Mouse (Mus musculus): ENCODE data around the gene Mccc1. TPM values are rescaled to one million over a fixed set of nuclear protein-coding genes. Genes with fewer than 3 reads are reported as not detected.

Gene Mccc1
- total and polyA plus RNA-seq, 3 experiments: 47.4 to 98.5 (median 80.9) TPM

- Histone ChIP-seq H3K4me1 (ENCODE audit: control insufficient read depth, insufficient read depth, low read length) (peaks cover 13% of the 10 kb centered on the region), H3K27ac (no peak overlapping the region), H3K36me3 (ENCODE audit: control insufficient read depth, insufficient read depth, low read length) (peaks cover 14% of the 10 kb centered on the region), H3K4me3 (no peak overlapping the region), H3K79me2 (replicated peaks; ENCODE audit: control insufficient read depth, insufficient read depth, low read length) (peaks cover 9% of the 10 kb centered on the region; the same call in 1 of the 2 replicates), H3K27me3 (ENCODE audit: control insufficient read depth, insufficient read depth, low read length) (no peaks in the 10 kb centered on the region), H3K9ac (ENCODE audit: low read depth, low read length) (no peak overlapping the region)
- TF ChIP-seq POLR2A (IDR thresholded peaks at IDR 0.05; ENCODE audit: insufficient read depth, low read depth, low read length) (no peak), CTCF (IDR thresholded peaks at IDR 0.05) (no peak), EP300 (IDR thresholded peaks at IDR 0.05; ENCODE audit: insufficient read depth, low read depth, low read length) (no peak)
- 85% methylated on average over 2 of the region's 2 CpGs for WGBS
- intact Hi-C loops (cut with DNase I): no loop called here
- DNase-seq: no peak
These were observed 74.6 kb downstream of the Mccc1 start for GRCm38 (mm10) chr3:35925852-35926251.

- intact Hi-C loops (cut with DNase I): no loop called here
- Histone ChIP-seq H3K4me1 (ENCODE audit: control insufficient read depth, insufficient read depth, low read length) (peaks cover 7% of the 10 kb centered on the region), H3K36me3 (ENCODE audit: control insufficient read depth, insufficient read depth, low read length) (peaks cover 15% of the 10 kb centered on the region), H3K4me3 (no peak overlapping the region), H3K9ac (ENCODE audit: low read depth, low read length) (no peak overlapping the region), H3K79me2 (replicated peaks; ENCODE audit: control insufficient read depth, insufficient read depth, low read length) (peaks cover 9% of the 10 kb centered on the region; the same call in 1 of the 2 replicates), H3K27ac (no peak overlapping the region), H3K27me3 (ENCODE audit: control insufficient read depth, insufficient read depth, low read length) (no peaks in the 10 kb centered on the region)
- DNase-seq: no peak
- WGBS: 77% methylated on average over 3 of the region's 3 CpGs
- TF ChIP-seq POLR2A (IDR thresholded peaks at IDR 0.05; ENCODE audit: insufficient read depth, low read depth, low read length) (no peak), CTCF (IDR thresholded peaks at IDR 0.05) (no peak), EP300 (IDR thresholded peaks at IDR 0.05; ENCODE audit: insufficient read depth, low read depth, low read length) (no peak)
These were observed 76.5 kb downstream of the Mccc1 start for GRCm38 (mm10) chr3:35924007-35924406.

- 26% methylated on average over 7 of the region's 7 CpGs for WGBS
- Histone ChIP-seq H3K4me1 (ENCODE audit: control insufficient read depth, insufficient read depth, low read length) (peaks cover 7% of the 10 kb centered on the region), H3K9ac (ENCODE audit: low read depth, low read length) (0 out of 2 replicates have a peak overlapping the region, but pooled peaks have one; percentile 47), H3K27me3 (ENCODE audit: control insufficient read depth, insufficient read depth, low read length) (no peaks in the 10 kb centered on the region), H3K36me3 (ENCODE audit: control insufficient read depth, insufficient read depth, low read length) (peaks cover 15% of the 10 kb centered on the region), H3K79me2 (replicated peaks; ENCODE audit: control insufficient read depth, insufficient read depth, low read length) (peaks cover 9% of the 10 kb centered on the region; the same call in 1 of the 2 replicates), H3K27ac (no peak overlapping the region), H3K4me3 (no peak overlapping the region)
- no peak for DNase-seq
- no peak for TF ChIP-seq EP300 (IDR thresholded peaks at IDR 0.05; ENCODE audit: insufficient read depth, low read depth, low read length)
- no peak for TF ChIP-seq CTCF (IDR thresholded peaks at IDR 0.05)
- no peak for TF ChIP-seq POLR2A (IDR thresholded peaks at IDR 0.05; ENCODE audit: insufficient read depth, low read depth, low read length)
- intact Hi-C loops (cut with DNase I): no loop called here
These were observed 77.0 kb downstream of the Mccc1 start for GRCm38 (mm10) chr3:35923495-35923894.

- TF ChIP-seq EP300 (IDR thresholded peaks at IDR 0.05; ENCODE audit: insufficient read depth, low read depth, low read length) (no peak), POLR2A (IDR thresholded peaks at IDR 0.05; ENCODE audit: insufficient read depth, low read depth, low read length) (no peak), CTCF (IDR thresholded peaks at IDR 0.05) (no peak)
- Histone ChIP-seq H3K27ac (no peak overlapping the region), H3K27me3 (ENCODE audit: control insufficient read depth, insufficient read depth, low read length) (no peaks in the 10 kb centered on the region), H3K4me3 (no peak overlapping the region), H3K9ac (ENCODE audit: low read depth, low read length) (no peak overlapping the region), H3K79me2 (replicated peaks; ENCODE audit: control insufficient read depth, insufficient read depth, low read length) (peaks cover 10% of the 10 kb centered on the region), H3K4me1 (ENCODE audit: control insufficient read depth, insufficient read depth, low read length) (peaks cover 9% of the 10 kb centered on the region), H3K36me3 (ENCODE audit: control insufficient read depth, insufficient read depth, low read length) (peaks cover 22% of the 10 kb centered on the region)
- intact Hi-C loops (cut with DNase I): no loop called here
- WGBS: 49% methylated on average over 4 of the region's 4 CpGs
- no peak for DNase-seq
These were observed 78.0 kb downstream of the Mccc1 start for GRCm38 (mm10) chr3:35922522-35922921.

- Histone ChIP-seq H3K79me2 (replicated peaks; ENCODE audit: control insufficient read depth, insufficient read depth, low read length) (peaks cover 4% of the 10 kb centered on the region), H3K4me3 (no peak overlapping the region), H3K27ac (no peak overlapping the region), H3K9ac (ENCODE audit: low read depth, low read length) (no peak overlapping the region), H3K4me1 (ENCODE audit: control insufficient read depth, insufficient read depth, low read length) (peaks cover 5% of the 10 kb centered on the region), H3K36me3 (ENCODE audit: control insufficient read depth, insufficient read depth, low read length) (peaks cover 19% of the 10 kb centered on the region), H3K27me3 (ENCODE audit: control insufficient read depth, insufficient read depth, low read length) (no peaks in the 10 kb centered on the region)
- TF ChIP-seq POLR2A (IDR thresholded peaks at IDR 0.05; ENCODE audit: insufficient read depth, low read depth, low read length) (no peak), EP300 (IDR thresholded peaks at IDR 0.05; ENCODE audit: insufficient read depth, low read depth, low read length) (no peak), CTCF (IDR thresholded peaks at IDR 0.05) (no peak)
- no peak for DNase-seq
- intact Hi-C loops (cut with DNase I): no loop called here
- 50% methylated on average over 3 of the region's 3 CpGs for WGBS
These were observed 82.2 kb downstream of the Mccc1 start for GRCm38 (mm10) chr3:35918229-35918628.

Other genes starting within 250 kb of the Mccc1 start
- gene Atp11b, start 246.6 kb downstream of the Mccc1 start, total RNA-seq (2021): 10 to 100 TPM; 23.4 to 23.5 TPM
- gene Atp11b, start 246.6 kb downstream of the Mccc1 start, polyA plus RNA-seq (2012; rRNA removed): 10.2 and 19.9 TPM in 2 replicates
- gene Dcun1d1, start 63.2 kb downstream of the Mccc1 start, total RNA-seq (2021): 10 to 100 TPM; 60.7 to 63.0 TPM
- gene Dcun1d1, start 63.2 kb downstream of the Mccc1 start, polyA plus RNA-seq (2012; rRNA removed): 7.7 and 17.0 TPM in 2 replicates
- not detected for gene Ccdc144b, start 52.9 kb upstream of the Mccc1 start, total RNA-seq (2021)
- gene Ccdc144b, start 52.9 kb upstream of the Mccc1 start, polyA plus RNA-seq (2012; rRNA removed): 0.04 TPM in 1 of 2 replicates, not detected in the other
- gene Acad9, start 65.3 kb upstream of the Mccc1 start, total RNA-seq (2021): 10 to 100 TPM; 37.7 to 40.2 TPM
- gene Acad9, start 65.3 kb upstream of the Mccc1 start, polyA plus RNA-seq (2012; rRNA removed): 21.9 and 37.5 TPM in 2 replicates
- 1 to 10 TPM; 3.4 to 3.7 TPM for gene D3Ertd254e, start 150.3 kb upstream of the Mccc1 start, total RNA-seq (2021)
- gene D3Ertd254e, start 150.3 kb upstream of the Mccc1 start, polyA plus RNA-seq (2012; rRNA removed): 0.96 and 2.5 TPM in 2 replicates
- not detected for gene Qrfpr, start 221.6 kb upstream of the Mccc1 start, total RNA-seq (2021)
- gene Qrfpr, start 221.6 kb upstream of the Mccc1 start, polyA plus RNA-seq (2012; rRNA removed): not detected in 2 replicates